Mouse (Mus musculus) intestine, embryonic 14.5 days (tissue): ENCODE data around the gene Tm6sf1. TPM values are rescaled to one million over a fixed set of nuclear protein-coding genes. Genes with fewer than 3 reads are reported as not detected.

Experiments used
- ATAC-seq: fragments of 200-750 bp; cut with Nextera tagmentation; replicated peaks from 2 replicates; pipeline ENCODE4 v1.8.0; 2017; ENCODE audit warnings: low read depth, moderate number of reproducible peaks, moderate TSS enrichment, moderate library complexity; ENCODE audit not compliant: low FRiP score, low TSS enrichment
- DNase-seq: peaks from one replicate; pipeline ENCODE4 v3.0.0-alpha.2; 2018; ENCODE audit warnings: low spot score
- H3K27ac ChIP-seq: fragments of 300-500 bp; sonication (generic); 2 replicates; pipeline ENCODE4 v1.5.1; 2014; ENCODE audit warnings: low read depth, mild to moderate bottlenecking, control low read depth
- H3K27me3 ChIP-seq: fragments of 300-500 bp; sonication (generic); replicated peaks from 2 replicates; pipeline ENCODE4 v1.6.1; 2014; ENCODE audit warnings: low read length, control low read depth; ENCODE audit not compliant: control insufficient read depth, insufficient read depth
- H3K36me3 ChIP-seq: fragments of 300-500 bp; sonication (generic); 2 replicates; pipeline ENCODE4 v1.6.1; 2014; ENCODE audit warnings: low read length, control low read depth; ENCODE audit not compliant: control insufficient read depth, insufficient read depth
- H3K4me1 ChIP-seq: fragments of 300-500 bp; sonication (generic); replicated peaks from 2 replicates; pipeline ENCODE4 v1.6.1; 2014; ENCODE audit warnings: low read length, control low read depth, mixed read lengths; ENCODE audit not compliant: control insufficient read depth, insufficient read depth
- H3K4me2 ChIP-seq: fragments of 300-500 bp; sonication (generic); 2 replicates; pipeline ENCODE4 v1.6.1; 2014; ENCODE audit warnings: low read length
- H3K4me3 ChIP-seq: fragments of 300-500 bp; sonication (generic); 2 replicates; pipeline ENCODE4 v1.5.1; 2014; ENCODE audit warnings: low read depth, low read length, control low read depth, mixed read lengths
- H3K9ac ChIP-seq: fragments of 300-500 bp; sonication (generic); 2 replicates; pipeline ENCODE4 v1.6.1; 2014; ENCODE audit warnings: mild to moderate bottlenecking, low read length
- H3K9me3 ChIP-seq: fragments of 300-500 bp; sonication (generic); 2 replicates; pipeline ENCODE4 v1.6.1; 2016; ENCODE audit warnings: low read length, control low read depth; ENCODE audit not compliant: control insufficient read depth
- WGBS: fragments of 180-500 bp; shearing (Covaris S2); extraction: QIAGEN DNeasy Blood & Tissue Kit; methylation state at CpG from one replicate; pipeline ENCODE4 v1.1.7; 2014; 5-methylcytosine and 5-hydroxymethylcytosine counted together
- polyA plus RNA-seq: library from polyadenylated mRNA; unstranded; fragments of >200 nt; fragmentation: Nextera tagmentation; extraction: Ambion mirVana; gene quantifications from 2 replicates; pipeline ENCODE4 v1.2.1, GENCODE M21; 2014

The Tm6sf1 gene
- polyA plus RNA-seq: 19.8 and 20.1 TPM in 2 replicates

- H3K36me3 ChIP-seq: no peaks in the 10 kb centered on the region
- H3K9ac ChIP-seq: peak within 1 kb of the TSS; percentile 59
- H3K4me1 ChIP-seq: peaks cover 9% of the 10 kb centered on the region; the same call in 1 of the 2 replicates
- DNase-seq (peak; percentile 73), ATAC-seq (peak; percentile 21; the same call in 1 of the 2 replicates)
- H3K27ac ChIP-seq: peak within 1 kb of the TSS; percentile 43; the same call in 1 of the 2 replicates
- H3K4me2 ChIP-seq: peak within 1 kb of the TSS; percentile 97
- H3K27me3 ChIP-seq: peaks cover 26% of the 10 kb centered on the region
- under 1% methylated on average over 61 of the region's 64 CpGs for WGBS
- no peaks in the 10 kb centered on the region for H3K9me3 ChIP-seq
- H3K4me3 ChIP-seq: peak within 1 kb of the TSS; percentile 67
These were observed at the start of gene Tm6sf1 for GRCm38 (mm10) chr7:81858968-81859721. Tm6sf1 (plus strand) TSS chr7:81859001.

- Histone ChIP-seq H3K36me3 (no peaks in the 10 kb centered on the region), H3K9me3 (no peaks in the 10 kb centered on the region), H3K27me3 (no peaks in the 10 kb centered on the region), H3K9ac (no peak overlapping the region), H3K4me1 (peaks cover 38% of the 10 kb centered on the region), H3K4me2 (no peak overlapping the region), H3K27ac (no peak overlapping the region), H3K4me3 (no peak overlapping the region)
- WGBS: 73% methylated on average over 3 of the region's 3 CpGs
- ATAC-seq (no peak), DNase-seq (no peak)
These were observed 33.9 kb upstream of the Tm6sf1 start for GRCm38 (mm10) chr7:81824906-81825305.

- no peaks in the 10 kb centered on the region for H3K27me3 ChIP-seq
- H3K36me3 ChIP-seq: no peaks in the 10 kb centered on the region
- ATAC-seq: no peak
- H3K4me1 ChIP-seq: peaks cover 39% of the 10 kb centered on the region
- H3K4me3 ChIP-seq: no peak overlapping the region
- H3K9ac ChIP-seq: no peak overlapping the region
- 17% methylated on average over 3 of the region's 3 CpGs for whole genome bisulfite sequencing
- no peaks in the 10 kb centered on the region for H3K9me3 ChIP-seq
- H3K27ac ChIP-seq: no peak overlapping the region
- H3K4me2 ChIP-seq: peak overlapping the region; percentile 36; the same call in 1 of the 2 replicates
- no peak for DNase-seq
These were observed 33.4 kb upstream of the Tm6sf1 start for GRCm38 (mm10) chr7:81825381-81825780.

GRCm38 (mm10) chr7:81827806-81828667, 30.8 kb upstream of the Tm6sf1 start:
- H3K27me3 ChIP-seq: no peaks in the 10 kb centered on the region

GRCm38 (mm10) chr7:81828681-81829378, 30.0 kb upstream of the Tm6sf1 start:
- peak; percentile 74 for ATAC-seq
- Histone ChIP-seq H3K4me2 (peak overlapping the region; percentile 72), H3K27me3 (no peaks in the 10 kb centered on the region), H3K36me3 (no peaks in the 10 kb centered on the region), H3K9ac (peak overlapping the region; percentile 89), H3K9me3 (no peaks in the 10 kb centered on the region), H3K4me3 (peak overlapping the region; percentile 54), H3K27ac (peak overlapping the region; percentile 95), H3K4me1 (peaks cover 39% of the 10 kb centered on the region)
- peak; percentile 84 for DNase-seq
- under 1% methylated on average over 77 of the region's 91 CpGs for WGBS

More at GRCm38 (mm10) chr7:81827806-81828667, 30.8 kb upstream of the Tm6sf1 start:
- 32% methylated on average over 17 of the region's 17 CpGs for WGBS
- H3K36me3 ChIP-seq: no peaks in the 10 kb centered on the region
- peak overlapping the region; percentile 72 for H3K4me2 ChIP-seq
- H3K4me3 ChIP-seq: peak overlapping the region; percentile 54
- ATAC-seq (0 out of 2 replicates have a peak, but pooled peaks have one; percentile 7), DNase-seq (no peak)
- H3K9ac ChIP-seq: peak overlapping the region; percentile 89
- peaks cover 39% of the 10 kb centered on the region for H3K4me1 ChIP-seq
- peak overlapping the region; percentile 95 for H3K27ac ChIP-seq
- H3K9me3 ChIP-seq: no peaks in the 10 kb centered on the region

- Histone ChIP-seq H3K4me3 (peak within 1 kb of the TSS; percentile 54), H3K36me3 (no peaks in the 10 kb centered on the region), H3K4me1 (peaks cover 39% of the 10 kb centered on the region), H3K27ac (peak within 1 kb of the TSS; percentile 95), H3K4me2 (peak within 1 kb of the TSS; percentile 72), H3K27me3 (no peaks in the 10 kb centered on the region), H3K9me3 (no peaks in the 10 kb centered on the region), H3K9ac (peak within 1 kb of the TSS; percentile 89)
- WGBS: under 1% methylated on average over 44 of the region's 58 CpGs
- DNase-seq (peak; percentile 88), ATAC-seq (peak; percentile 91)
These were observed 29.4 kb upstream of the Tm6sf1 start, which contains the start of gene Btbd1 for GRCm38 (mm10) chr7:81829379-81829894. Btbd1 (minus strand) TSS chr7:81829431.

GRCm38 (mm10) chr7:81834847-81835246, 24.0 kb upstream of the Tm6sf1 start:
- Histone ChIP-seq H3K9me3 (no peaks in the 10 kb centered on the region; the same call in 1 of the 2 replicates), H3K27me3 (no peaks in the 10 kb centered on the region), H3K4me2 (no peak overlapping the region), H3K4me1 (peaks cover under 1% of the 10 kb centered on the region; the same call in 1 of the 2 replicates), H3K4me3 (no peak overlapping the region), H3K27ac (no peak overlapping the region), H3K36me3 (no peaks in the 10 kb centered on the region), H3K9ac (no peak overlapping the region)
- ATAC-seq (no peak), DNase-seq (peak; percentile 31)

DNA sequence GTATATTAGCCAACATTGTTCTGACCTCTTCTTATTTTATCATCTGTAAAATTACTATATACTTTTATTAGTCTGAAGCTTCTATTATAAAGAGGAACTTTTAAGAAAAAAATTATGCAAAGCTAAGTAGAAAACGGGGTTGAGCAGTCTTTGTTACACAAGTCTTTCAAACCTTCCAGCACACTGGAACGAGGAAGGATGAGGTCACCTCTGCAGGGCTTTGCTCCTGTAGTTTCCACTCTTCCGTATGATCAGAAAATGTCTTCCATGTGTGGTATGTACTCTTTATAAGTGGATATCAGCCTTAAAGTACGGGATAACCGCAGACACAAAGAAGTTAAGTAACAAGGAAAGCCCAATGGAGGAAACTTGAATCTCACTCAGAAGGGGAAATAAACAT, 23.4 kb upstream of the Tm6sf1 start:
- H3K36me3 ChIP-seq: no peaks in the 10 kb centered on the region
- ATAC-seq: no peak
- H3K4me3 ChIP-seq: no peak overlapping the region
- H3K9me3 ChIP-seq: no peaks in the 10 kb centered on the region; the same call in 1 of the 2 replicates
- DNase-seq: no peak
- no peaks in the 10 kb centered on the region for H3K4me1 ChIP-seq
- no peak overlapping the region for H3K4me2 ChIP-seq
- H3K9ac ChIP-seq: no peak overlapping the region
- WGBS: 85% methylated on average over 5 of the region's 5 CpGs
- H3K27me3 ChIP-seq: no peaks in the 10 kb centered on the region
- no peak overlapping the region for H3K27ac ChIP-seq
